Mouse (Mus musculus) cortical plate, adult 2 months (tissue): ENCODE measurements around the gene Gm17018.

Experiments used
- CTCF ChIP-seq: fragments of 200-500 bp; IDR thresholded peaks from 2 replicates; pipeline ENCODE4 v1.5.1; 2011; ENCODE audit warnings: mild to moderate bottlenecking, control low read depth, low read length; ENCODE audit not compliant: insufficient read depth; ENCODE audit errors: extremely low read depth
- POLR2A ChIP-seq: fragments of 200-500 bp; IDR thresholded peaks from 2 replicates; pipeline ENCODE4 v1.6.1; 2011; ENCODE audit warnings: mild to moderate bottlenecking, low read length, control low read depth; ENCODE audit not compliant: insufficient read depth; ENCODE audit errors: extremely low read depth

DNA sequence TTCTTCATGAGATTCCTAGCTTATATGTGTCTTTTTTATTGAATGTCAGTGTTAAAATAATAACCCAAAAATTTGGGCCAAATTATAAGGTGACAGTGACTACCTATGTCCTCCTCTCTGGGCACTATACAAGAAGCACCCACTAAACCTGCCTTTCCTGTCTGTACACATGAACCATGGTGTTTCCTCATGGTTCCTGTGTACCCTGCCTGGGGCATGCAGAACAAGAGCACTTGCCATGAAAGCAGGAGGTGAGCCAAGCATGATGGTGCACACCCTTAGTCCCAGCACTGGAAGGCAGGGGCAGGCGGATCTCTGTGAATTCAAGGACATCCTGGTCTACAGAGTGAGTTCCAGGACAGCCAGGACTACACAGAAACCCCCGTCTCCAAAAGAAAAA, 45.1 kb upstream of the Gm17018 start:
- TF ChIP-seq CTCF = no peak
- no peak for TF ChIP-seq POLR2A
